Mouse (Mus musculus) CH12.LX (cell line): ENCODE results near the gene Hpse2. TPM values are rescaled to one million over a fixed set of nuclear protein-coding genes. Genes with fewer than 3 reads are reported as not detected.

ENCODE experiments used
- DNase-seq: peaks from one replicate; pipeline ENCODE4 v3.0.0-alpha.2; 2013; ENCODE audit errors: extremely low read depth
- H3K27ac ChIP-seq: 2 replicates; pipeline ENCODE4 v1.5.1; 2012; ENCODE audit warnings: low read depth, mild to moderate bottlenecking, control low read depth, moderate library complexity; ENCODE audit not compliant: insufficient read depth
- H3K27me3 ChIP-seq: replicated peaks from 2 replicates; pipeline ENCODE3; 2012; ENCODE audit warnings: inconsistent platforms
- H3K36me3 ChIP-seq, 2 experiments: replicated peaks in 1 of 2; 2 replicates each; pipeline versions ENCODE3 to v1.6.1; 2012; ENCODE audit warnings: inconsistent platforms in 1 of 2, low read length in 1 of 2, mild to moderate bottlenecking in 1 of 2, mixed read lengths in 1 of 2, moderate library complexity in 1 of 2; ENCODE audit not compliant: control insufficient read depth in 1 of 2, insufficient read depth in 1 of 2
- H3K4me1 ChIP-seq, 2 experiments: 2 replicates each; pipeline ENCODE4 v1.6.1; 2012; ENCODE audit warnings: inconsistent platforms in 1 of 2, moderate library complexity in 1 of 2; ENCODE audit not compliant: insufficient read depth in 2 of 2, control insufficient read depth in 1 of 2
- H3K4me2 ChIP-seq: 2 replicates; pipeline ENCODE4 v1.6.1; 2012; ENCODE audit warnings: low read depth, mild to moderate bottlenecking, control low read depth; ENCODE audit not compliant: poor library complexity, insufficient read depth, severe bottlenecking
- H3K4me3 ChIP-seq, 3 experiments: fragments of 150-350 bp in 1 of 3; sonication (generic) in 1 of 3; replicated peaks in 1 of 3; 2 replicates each; pipeline versions ENCODE3 to v1.5.1; 2011 to 2012; ENCODE audit warnings: low read depth in 2 of 3, low read length in 2 of 3, mild to moderate bottlenecking in 2 of 3, moderate library complexity in 2 of 3, control low read depth in 1 of 3, improper control_type of control experiment in 1 of 3, inconsistent platforms in 1 of 3, mixed read lengths in 1 of 3; ENCODE audit not compliant: poor library complexity in 1 of 3
- H3K79me2 ChIP-seq: replicated peaks from 2 replicates; pipeline ENCODE4 v1.6.1; 2012; ENCODE audit warnings: mild to moderate bottlenecking, moderate library complexity; ENCODE audit not compliant: control insufficient read depth, poor library complexity, insufficient read depth, severe bottlenecking; ENCODE audit errors: extremely low read depth
- H3K9ac ChIP-seq: 2 replicates; pipeline ENCODE4 v1.6.1; 2012; ENCODE audit warnings: low read depth, mild to moderate bottlenecking, control low read depth, moderate library complexity; ENCODE audit not compliant: insufficient read depth
- H3K9me3 ChIP-seq: replicated peaks from 2 replicates; pipeline ENCODE3; 2012; ENCODE audit warnings: low read length, inconsistent platforms, mixed read lengths
- CHD2 ChIP-seq: IDR thresholded peaks from 2 replicates; pipeline ENCODE4 v1.6.1; 2011; ENCODE audit warnings: low read length, improper control_type of control experiment
- ELF1 ChIP-seq: IDR thresholded peaks from 2 replicates; pipeline ENCODE4 v1.6.1; 2014; ENCODE audit warnings: low read depth, mild to moderate bottlenecking, inconsistent platforms, low read length, improper control_type of control experiment
- EP300 ChIP-seq: IDR thresholded peaks from 2 replicates; pipeline ENCODE4 v1.6.1; 2011; ENCODE audit warnings: low read length, improper control_type of control experiment
- ETS1 ChIP-seq: conservative IDR thresholded peaks from 2 replicates; pipeline ENCODE4 v1.6.1; 2012; ENCODE audit warnings: low read depth, mild to moderate bottlenecking, inconsistent platforms, low read length, improper control_type of control experiment, moderate library complexity
- JUND ChIP-seq: conservative IDR thresholded peaks from 2 replicates; pipeline ENCODE4 v1.6.1; 2011; ENCODE audit warnings: low read depth, low read length, improper control_type of control experiment
- MAFK ChIP-seq: IDR thresholded peaks from 2 replicates; pipeline ENCODE4 v1.6.1; 2011; ENCODE audit warnings: low read length, improper control_type of control experiment; ENCODE audit not compliant: insufficient replicate concordance
- MAX ChIP-seq: IDR thresholded peaks from 2 replicates; pipeline ENCODE4 v1.6.1; 2011; ENCODE audit warnings: low read length, improper control_type of control experiment
- MEF2A ChIP-seq: IDR thresholded peaks from 2 replicates; pipeline ENCODE4 v1.6.1; 2014; ENCODE audit warnings: low read depth, mild to moderate bottlenecking, inconsistent platforms, low read length, improper control_type of control experiment, borderline replicate concordance
- MXI1 ChIP-seq: IDR thresholded peaks from 2 replicates; pipeline ENCODE4 v1.6.1; 2011; ENCODE audit warnings: mild to moderate bottlenecking, low read depth, low read length, improper control_type of control experiment
- NRF1 ChIP-seq: IDR thresholded peaks from 2 replicates; pipeline ENCODE4 v1.6.1; 2014; ENCODE audit warnings: low read depth, mild to moderate bottlenecking, inconsistent platforms, low read length, improper control_type of control experiment, moderate library complexity
- PAX5 ChIP-seq: IDR thresholded peaks from 2 replicates; pipeline ENCODE4 v1.6.1; 2012; ENCODE audit warnings: low read length, inconsistent platforms, mixed read lengths
- POLR2A ChIP-seq: IDR thresholded peaks from 2 replicates; pipeline ENCODE4 v1.6.1; 2011; ENCODE audit warnings: low read depth, mild to moderate bottlenecking, improper control_type of control experiment, low read length
- RAD21 ChIP-seq: IDR thresholded peaks from 2 replicates; pipeline ENCODE4 v1.6.1; 2011; ENCODE audit warnings: low read depth, mild to moderate bottlenecking, low read length, improper control_type of control experiment, moderate library complexity
- SMC3 ChIP-seq: IDR thresholded peaks from 2 replicates; pipeline ENCODE4 v1.6.1; 2011; ENCODE audit warnings: low read depth, low read length, improper control_type of control experiment
- TBP ChIP-seq: conservative IDR thresholded peaks from 2 replicates; pipeline ENCODE4 v1.6.1; 2011; ENCODE audit warnings: low read depth, low read length, improper control_type of control experiment
- UBTF ChIP-seq: IDR thresholded peaks from 2 replicates; pipeline ENCODE4 v1.6.1; 2012; ENCODE audit warnings: low read depth, mild to moderate bottlenecking, inconsistent platforms, low read length, improper control_type of control experiment, moderate library complexity
- USF1 ChIP-seq: IDR thresholded peaks from 2 replicates; pipeline ENCODE4 v1.6.1; 2014; ENCODE audit warnings: low read depth, mild to moderate bottlenecking, inconsistent platforms, low read length, improper control_type of control experiment
- ZC3H11A ChIP-seq: IDR thresholded peaks from 2 replicates; pipeline ENCODE4 v1.6.1; 2012; ENCODE audit warnings: low read depth, mild to moderate bottlenecking, inconsistent platforms, low read length, improper control_type of control experiment
- dilution Hi-C: fragments of 300-500 bp; cut with MboI; formaldehyde crosslinking; loops from 2 replicates; pipeline ENCODE4 v1.14.3; 2020; ENCODE audit warnings: low sequenced_read_pairs; ENCODE audit not compliant: extremely low pct_unique_long_range_greater_than_20kb, extremely low pct_ligation_motif_present
- in situ Hi-C: fragments of 300-500 bp; cut with MboI; formaldehyde crosslinking; loops from 3 replicates; pipeline ENCODE4 v1.14.3; 2019; ENCODE audit warnings: low sequenced_read_pairs, low pct_ligation_motif_present, low pct_unique_long_range_greater_than_20kb, mixed read lengths
- polyA plus RNA-seq: library from polyadenylated mRNA; unstranded; fragments of >175 nt; gene quantifications from 2 replicates; pipeline ENCODE4 v1.2.1, GENCODE M21; 2012; ENCODE audit warnings: low read depth; ENCODE audit not compliant: insufficient read length
- total RNA-seq, 2 experiments: library from RNA; depleted of rRNA; stranded (reverse); fragments of 300-350 nt in 1 of 2; fragments of >200 nt in 1 of 2; gene quantifications; 2 replicates each; pipeline ENCODE4 v1.2.3; 2012 to 2014

The Hpse2 gene
- total and polyA plus RNA-seq, 3 experiments = not detected

GRCm38 (mm10) chr19:42908553-42908952 is 479.6 kb downstream of the Hpse2 start:
- TF ChIP-seq MAFK (peak; percentile 80), ETS1 (no peak)
- DNase-seq = no peak
- Histone ChIP-seq H3K4me3 (no peak overlapping the region), H3K27ac (no peak overlapping the region), H3K27me3 (no peaks in the 10 kb centered on the region), H3K9ac (no peak overlapping the region), H3K36me3 (no peaks in the 10 kb centered on the region), H3K4me1 (no peaks in the 10 kb centered on the region), H3K9me3 (no peaks in the 10 kb centered on the region), H3K4me2 (no peak overlapping the region), H3K79me2 (no peaks in the 10 kb centered on the region)
- in situ Hi-C loops (no loop called here), dilution Hi-C loops (no loop called here)

- dilution Hi-C loops (no loop called here), in situ Hi-C loops (no loop called here)
- no peaks in the 10 kb centered on the region for H3K27me3 ChIP-seq
- H3K4me1 ChIP-seq = no peaks in the 10 kb centered on the region
- H3K79me2 ChIP-seq = no peaks in the 10 kb centered on the region
- no peak for DNase-seq
- H3K9ac ChIP-seq = no peak overlapping the region
- no peak overlapping the region for H3K4me3 ChIP-seq
- TF ChIP-seq CHD2 = no peak
- TF ChIP-seq ELF1 = no peak
- no peak for TF ChIP-seq JUND
- no peak for TF ChIP-seq MAFK
- TF ChIP-seq NRF1 = no peak
- TF ChIP-seq TBP = no peak
- no peak for TF ChIP-seq UBTF
- TF ChIP-seq EP300 = no peak
- TF ChIP-seq MEF2A = no peak
- no peak for TF ChIP-seq MXI1
- no peak for TF ChIP-seq ZC3H11A
- no peak for TF ChIP-seq RAD21
- TF ChIP-seq MAX = no peak
- no peak for TF ChIP-seq POLR2A
- TF ChIP-seq PAX5 = no peak
- no peak for TF ChIP-seq USF1
- TF ChIP-seq SMC3 = no peak
- no peak overlapping the region for H3K4me2 ChIP-seq
- no peaks in the 10 kb centered on the region for H3K36me3 ChIP-seq
- H3K27ac ChIP-seq = no peak overlapping the region
- H3K9me3 ChIP-seq = no peaks in the 10 kb centered on the region
Measured at GRCm38 (mm10) chr19:42906328-42906727, 481.8 kb downstream of the Hpse2 start.
